Mouse (Mus musculus): ENCODE data around the gene Epb41l4b. TPM values are rescaled to one million over a fixed set of nuclear protein-coding genes. Genes with fewer than 3 reads are reported as not detected.

Gene Epb41l4b
- polyA plus RNA-seq, 1 experiment from 2014 or later, result 1.7 TPM

DNA sequence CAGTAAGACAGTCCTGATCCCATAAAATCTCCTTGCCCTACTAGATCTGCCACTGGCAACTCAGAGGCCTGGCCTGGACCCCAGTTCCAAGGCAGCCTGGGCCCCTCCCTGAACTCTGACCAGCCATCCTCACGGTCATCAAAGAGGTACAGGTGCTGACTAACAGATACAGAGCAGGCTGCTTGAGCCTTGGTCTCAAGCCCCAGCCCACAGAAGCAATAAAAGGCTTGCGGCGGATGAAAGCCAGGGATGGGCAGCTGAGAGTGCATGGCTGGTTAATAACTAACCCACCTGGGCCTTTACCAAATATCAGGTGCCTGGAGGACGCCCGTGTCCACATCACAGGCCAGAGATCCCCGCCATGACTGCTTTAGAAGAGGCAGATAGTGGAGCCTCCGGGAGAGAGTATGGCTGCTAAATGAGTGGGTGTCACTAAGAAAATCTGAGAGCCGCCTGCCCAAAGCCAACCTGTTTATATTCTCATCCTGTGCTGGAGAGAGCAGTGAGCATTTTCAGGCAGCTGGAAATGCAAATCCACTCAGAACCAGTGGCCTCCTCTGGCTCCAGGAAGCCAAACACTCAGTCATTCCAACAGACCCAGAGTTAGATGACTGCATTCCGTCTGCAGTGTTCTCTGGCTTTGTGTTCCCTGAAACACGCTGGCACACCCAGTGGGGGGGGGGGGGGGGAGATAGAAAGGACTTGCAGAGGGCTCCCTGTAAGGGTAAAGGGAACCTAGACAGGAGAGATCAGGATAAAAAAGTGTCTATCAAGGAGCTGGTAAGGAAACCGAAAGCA, 13.3 kb downstream of the Epb41l4b start:
- Histone ChIP-seq H3K9me3 (ENCODE audit: control insufficient read depth, low read length) (no peaks in the 10 kb centered on the region), H3K27me3 (ENCODE audit: control insufficient read depth, insufficient read depth, low read length) (no peaks in the 10 kb centered on the region), H3K9ac (ENCODE audit: low read depth, low read length) (no peak overlapping the region), H3K4me2 (replicated peaks; ENCODE audit: low read depth, low read length) (no peak overlapping the region), H3K36me3 (ENCODE audit: control insufficient read depth, insufficient read depth, low read length) (no peaks in the 10 kb centered on the region), H3K4me1 (replicated peaks; ENCODE audit: control insufficient read depth, insufficient read depth, low read length) (no peaks in the 10 kb centered on the region), H3K27ac (ENCODE audit: low read depth, low read length) (no peak overlapping the region), H3K4me3 (ENCODE audit: low read depth, low read length) (no peak overlapping the region)
- ATAC-seq (ENCODE audit: low FRiP score) (no peak), DNase-seq (ENCODE audit: low spot score) (no peak)
- WGBS, result 78% methylated on average over 11 of the region's 11 CpGs

GRCm38 (mm10) chr4:57123003-57123402, 20.2 kb downstream of the Epb41l4b start:
- Histone ChIP-seq H3K4me1 (replicated peaks; ENCODE audit: control insufficient read depth, insufficient read depth, low read length) (no peaks in the 10 kb centered on the region), H3K36me3 (ENCODE audit: control insufficient read depth, insufficient read depth, low read length) (no peaks in the 10 kb centered on the region), H3K27ac (ENCODE audit: low read depth, low read length) (no peak overlapping the region), H3K4me2 (replicated peaks; ENCODE audit: low read depth, low read length) (no peak overlapping the region), H3K27me3 (ENCODE audit: control insufficient read depth, insufficient read depth, low read length) (no peaks in the 10 kb centered on the region), H3K9ac (ENCODE audit: low read depth, low read length) (no peak overlapping the region), H3K9me3 (ENCODE audit: control insufficient read depth, low read length) (no peaks in the 10 kb centered on the region), H3K4me3 (ENCODE audit: low read depth, low read length) (no peak overlapping the region)
- 53% methylated on average over 11 of the region's 11 CpGs for WGBS
- no peak for DNase-seq (ENCODE audit: low spot score)
- no peak for ATAC-seq (ENCODE audit: low FRiP score)

- no peak overlapping the region for H3K27ac ChIP-seq (ENCODE audit: low read depth, low read length)
- 88% methylated on average over 3 of the region's 3 CpGs for WGBS
- ATAC-seq (ENCODE audit: low FRiP score), result no peak
- no peaks in the 10 kb centered on the region for H3K36me3 ChIP-seq (ENCODE audit: control insufficient read depth, insufficient read depth, low read length)
- no peaks in the 10 kb centered on the region for H3K27me3 ChIP-seq (ENCODE audit: control insufficient read depth, insufficient read depth, low read length)
- H3K4me1 ChIP-seq (replicated peaks; ENCODE audit: control insufficient read depth, insufficient read depth, low read length), result no peaks in the 10 kb centered on the region
- H3K4me3 ChIP-seq (ENCODE audit: low read depth, low read length), result no peak overlapping the region
- no peaks in the 10 kb centered on the region for H3K9me3 ChIP-seq (ENCODE audit: control insufficient read depth, low read length)
- no peak for DNase-seq (ENCODE audit: low spot score)
- no peak overlapping the region for H3K9ac ChIP-seq (ENCODE audit: low read depth, low read length)
- H3K4me2 ChIP-seq (replicated peaks; ENCODE audit: low read depth, low read length), result no peak overlapping the region
These were observed 21.1 kb downstream of the Epb41l4b start for GRCm38 (mm10) chr4:57122166-57122565.

- H3K4me3 ChIP-seq (ENCODE audit: low read depth, low read length), result no peak overlapping the region
- WGBS, result 48% methylated on average over 2 of the region's 2 CpGs
- no peak overlapping the region for H3K9ac ChIP-seq (ENCODE audit: low read depth, low read length)
- H3K36me3 ChIP-seq (ENCODE audit: control insufficient read depth, insufficient read depth, low read length), result no peaks in the 10 kb centered on the region
- no peak overlapping the region for H3K27ac ChIP-seq (ENCODE audit: low read depth, low read length)
- ATAC-seq (ENCODE audit: low FRiP score) (no peak), DNase-seq (ENCODE audit: low spot score) (peak; percentile 25)
- no peak overlapping the region for H3K4me2 ChIP-seq (replicated peaks; ENCODE audit: low read depth, low read length)
- no peaks in the 10 kb centered on the region for H3K4me1 ChIP-seq (replicated peaks; ENCODE audit: control insufficient read depth, insufficient read depth, low read length)
- no peaks in the 10 kb centered on the region for H3K27me3 ChIP-seq (ENCODE audit: control insufficient read depth, insufficient read depth, low read length)
- no peaks in the 10 kb centered on the region for H3K9me3 ChIP-seq (ENCODE audit: control insufficient read depth, low read length)
These were observed 22.7 kb downstream of the Epb41l4b start for GRCm38 (mm10) chr4:57120563-57120962.

DNA sequence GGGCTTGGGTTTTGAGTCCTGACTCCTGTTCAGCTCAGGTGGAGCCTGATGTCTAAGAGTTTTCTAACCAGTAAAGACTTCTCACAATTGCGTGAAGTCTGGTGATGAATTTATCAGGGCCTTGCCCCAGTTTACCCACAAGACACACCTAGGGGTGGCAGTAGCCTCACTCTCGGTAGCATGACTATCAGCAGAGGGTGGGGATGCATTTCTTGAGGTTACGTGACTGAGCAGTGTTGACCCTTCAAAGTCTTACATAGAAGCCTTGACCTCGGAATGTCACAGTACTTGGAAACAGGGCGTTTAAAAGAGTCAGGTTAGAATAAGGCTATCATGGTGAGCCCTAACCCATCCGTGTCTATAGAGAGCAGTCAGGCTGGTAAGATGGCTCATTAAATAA, 23.3 kb downstream of the Epb41l4b start:
- Histone ChIP-seq H3K4me2 (replicated peaks; ENCODE audit: low read depth, low read length) (no peak overlapping the region), H3K9ac (ENCODE audit: low read depth, low read length) (no peak overlapping the region), H3K9me3 (ENCODE audit: control insufficient read depth, low read length) (no peaks in the 10 kb centered on the region), H3K36me3 (ENCODE audit: control insufficient read depth, insufficient read depth, low read length) (no peaks in the 10 kb centered on the region), H3K27ac (ENCODE audit: low read depth, low read length) (no peak overlapping the region), H3K27me3 (ENCODE audit: control insufficient read depth, insufficient read depth, low read length) (no peaks in the 10 kb centered on the region), H3K4me1 (replicated peaks; ENCODE audit: control insufficient read depth, insufficient read depth, low read length) (no peaks in the 10 kb centered on the region), H3K4me3 (ENCODE audit: low read depth, low read length) (no peak overlapping the region)
- ATAC-seq (ENCODE audit: low FRiP score), result no peak
- 91% methylated on average over 6 of the region's 6 CpGs for WGBS
- DNase-seq (ENCODE audit: low spot score), result no peak

- ATAC-seq (ENCODE audit: low FRiP score) (no peak), DNase-seq (ENCODE audit: low spot score) (no peak)
- Histone ChIP-seq H3K27me3 (ENCODE audit: control insufficient read depth, insufficient read depth, low read length) (no peaks in the 10 kb centered on the region), H3K9ac (ENCODE audit: low read depth, low read length) (no peak overlapping the region), H3K36me3 (ENCODE audit: control insufficient read depth, insufficient read depth, low read length) (no peaks in the 10 kb centered on the region), H3K4me1 (replicated peaks; ENCODE audit: control insufficient read depth, insufficient read depth, low read length) (no peaks in the 10 kb centered on the region), H3K27ac (ENCODE audit: low read depth, low read length) (no peak overlapping the region), H3K4me3 (ENCODE audit: low read depth, low read length) (no peak overlapping the region), H3K9me3 (ENCODE audit: control insufficient read depth, low read length) (no peaks in the 10 kb centered on the region), H3K4me2 (replicated peaks; ENCODE audit: low read depth, low read length) (no peak overlapping the region)
- WGBS, result 75% methylated on average over 3 of the region's 3 CpGs
These were observed 24.4 kb downstream of the Epb41l4b start for GRCm38 (mm10) chr4:57118883-57119282.

GRCm38 (mm10) chr4:57116278-57116677, 27.0 kb downstream of the Epb41l4b start:
- 94% methylated on average over 6 of the region's 6 CpGs for WGBS
- no peaks in the 10 kb centered on the region for H3K4me1 ChIP-seq (replicated peaks; ENCODE audit: control insufficient read depth, insufficient read depth, low read length)

DNA sequence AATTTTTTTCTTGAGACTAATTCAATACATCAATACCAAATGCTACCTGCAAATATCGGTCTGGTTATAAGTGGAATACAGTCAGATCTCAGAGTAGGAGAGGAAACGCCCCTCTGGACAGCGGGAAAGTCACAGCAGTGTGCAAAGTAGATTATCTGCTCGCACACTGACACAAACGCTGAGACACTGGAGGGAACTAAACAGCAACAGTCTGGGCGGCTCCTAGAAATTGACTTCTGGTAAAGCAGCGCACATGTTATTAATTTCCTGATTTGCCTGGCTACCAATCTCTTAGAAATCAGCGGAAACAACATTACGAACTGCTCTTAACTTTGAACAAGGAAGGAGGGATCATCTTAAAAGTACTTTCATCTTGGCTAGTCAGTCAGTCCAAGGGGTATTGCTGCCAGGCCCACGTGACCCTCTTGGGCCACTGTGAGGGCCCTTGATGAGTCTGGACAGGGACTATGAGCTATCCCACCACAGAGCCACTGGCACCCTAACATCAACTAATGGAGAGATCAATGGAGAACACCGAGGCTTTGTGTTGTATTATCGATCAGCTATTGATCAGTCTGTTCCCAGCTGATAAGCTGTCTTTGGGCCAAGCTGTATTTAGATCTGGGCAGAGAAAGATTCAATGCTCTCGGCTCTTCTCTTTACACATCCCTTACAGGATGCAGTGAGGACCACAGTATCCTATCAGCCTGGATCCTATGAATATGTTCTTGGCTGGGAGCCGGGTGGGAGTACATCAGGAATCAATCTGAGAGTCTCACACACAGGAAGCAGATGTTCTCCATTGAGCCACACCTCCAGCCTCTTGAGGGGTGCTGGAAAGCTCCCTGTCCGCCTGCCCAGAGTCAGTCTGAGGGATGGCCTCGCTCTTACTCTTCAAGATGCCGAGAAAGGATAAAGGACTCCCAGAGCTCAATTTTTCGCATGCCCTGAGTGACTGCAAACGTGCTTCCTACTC, 28.3 kb downstream of the Epb41l4b start:
- DNase-seq (ENCODE audit: low spot score) (no peak), ATAC-seq (ENCODE audit: low FRiP score) (no peak)

More at GRCm38 (mm10) chr4:57116278-57116677, 27.0 kb downstream of the Epb41l4b start:
- Histone ChIP-seq H3K27ac (ENCODE audit: low read depth, low read length) (no peak overlapping the region), H3K9me3 (ENCODE audit: control insufficient read depth, low read length) (no peaks in the 10 kb centered on the region), H3K4me3 (ENCODE audit: low read depth, low read length) (no peak overlapping the region), H3K4me2 (replicated peaks; ENCODE audit: low read depth, low read length) (no peak overlapping the region), H3K27me3 (ENCODE audit: control insufficient read depth, insufficient read depth, low read length) (no peaks in the 10 kb centered on the region), H3K9ac (ENCODE audit: low read depth, low read length) (no peak overlapping the region), H3K36me3 (ENCODE audit: control insufficient read depth, insufficient read depth, low read length) (no peaks in the 10 kb centered on the region)
- no peak for DNase-seq (ENCODE audit: low spot score)
- ATAC-seq (ENCODE audit: low FRiP score), result no peak

More for the DNA sequence above, 28.3 kb downstream of the Epb41l4b start:
- WGBS, result 78% methylated on average over 19 of the region's 19 CpGs
- Histone ChIP-seq H3K9me3 (ENCODE audit: control insufficient read depth, low read length) (no peaks in the 10 kb centered on the region), H3K4me3 (ENCODE audit: low read depth, low read length) (no peak overlapping the region), H3K4me1 (replicated peaks; ENCODE audit: control insufficient read depth, insufficient read depth, low read length) (no peaks in the 10 kb centered on the region), H3K9ac (ENCODE audit: low read depth, low read length) (no peak overlapping the region), H3K4me2 (replicated peaks; ENCODE audit: low read depth, low read length) (no peak overlapping the region), H3K27ac (ENCODE audit: low read depth, low read length) (no peak overlapping the region), H3K36me3 (ENCODE audit: control insufficient read depth, insufficient read depth, low read length) (no peaks in the 10 kb centered on the region), H3K27me3 (ENCODE audit: control insufficient read depth, insufficient read depth, low read length) (no peaks in the 10 kb centered on the region)

Measured in hindbrain, embryonic 11.5 days (tissue).